Mouse (Mus musculus) liver, postnatal 0 days (tissue): ENCODE measurements around the gene Gm4846. TPM values are rescaled to one million over a fixed set of nuclear protein-coding genes. Genes with fewer than 3 reads are reported as not detected.
"Not testable (repeated sequence)": the region's sequence is repeated elsewhere in the genome, so short reads cannot be mapped to it uniquely, and the experiment has no call there.

Experiments
- ATAC-seq: fragments of 200-750 bp; cut with Nextera tagmentation; 2 replicates; pipeline ENCODE4 v1.8.0; 2017; ENCODE audit warnings: mild to moderate bottlenecking, moderate library complexity
- DNase-seq: peaks from one replicate; pipeline ENCODE4 v3.0.0-alpha.2; 2016
- H3K27ac ChIP-seq: fragments of 300-500 bp; sonication (generic); 2 replicates; pipeline ENCODE4 v1.5.1; 2014; ENCODE audit warnings: antibody characterized with exemption, moderate library complexity, mild to moderate bottlenecking, low read depth
- H3K27me3 ChIP-seq: fragments of 300-500 bp; sonication (generic); 2 replicates; pipeline ENCODE4 v1.6.1; 2014; ENCODE audit warnings: low read length, control low read depth, mixed read lengths; ENCODE audit not compliant: insufficient read depth
- H3K36me3 ChIP-seq: fragments of 300-500 bp; sonication (generic); replicated peaks from 2 replicates; pipeline ENCODE4 v1.6.1; 2014; ENCODE audit warnings: mild to moderate bottlenecking, control low read depth, low read length, moderate library complexity, mixed read lengths; ENCODE audit not compliant: insufficient read depth
- H3K4me1 ChIP-seq: fragments of 300-500 bp; sonication (generic); 2 replicates; pipeline ENCODE4 v1.6.1; 2014; ENCODE audit warnings: antibody characterized with exemption, mild to moderate bottlenecking, control low read depth; ENCODE audit not compliant: insufficient read depth
- H3K4me2 ChIP-seq: fragments of 300-500 bp; sonication (generic); 2 replicates; pipeline ENCODE4 v1.6.1; 2014; ENCODE audit warnings: low read depth, mild to moderate bottlenecking, low read length, moderate library complexity, mixed read lengths
- H3K4me3 ChIP-seq: fragments of 300-500 bp; sonication (generic); 2 replicates; pipeline ENCODE4 v1.5.1; 2014; ENCODE audit warnings: low read depth, low read length
- H3K9ac ChIP-seq: fragments of 300-500 bp; sonication (generic); replicated peaks from 2 replicates; pipeline ENCODE4 v1.6.1; 2014; ENCODE audit warnings: mild to moderate bottlenecking, moderate library complexity
- H3K9me3 ChIP-seq: fragments of 300-500 bp; sonication (generic); 2 replicates; pipeline ENCODE4 v1.6.1; 2016; ENCODE audit warnings: mild to moderate bottlenecking, control low read depth, low read length, mixed read lengths
- CTCF ChIP-seq: sonication (generic); IDR thresholded peaks from 2 replicates; pipeline ENCODE4 v1.5.1; 2016; ENCODE audit warnings: antibody characterized with exemption, low read depth
- EP300 ChIP-seq: IDR thresholded peaks from 2 replicates; pipeline ENCODE4 v1.6.1; 2016; ENCODE audit warnings: antibody characterized with exemption, low read depth, mild to moderate bottlenecking
- WGBS: fragments of 180-500 bp; shearing (Covaris S2); extraction: QIAGEN DNeasy Blood & Tissue Kit; methylation state at CpG from one replicate; pipeline ENCODE4 v1.1.7; 2014; ENCODE audit not compliant: insufficient replicate concordance; 5-methylcytosine and 5-hydroxymethylcytosine counted together
- polyA plus RNA-seq: library from polyadenylated mRNA; unstranded; fragments of >200 nt; fragmentation: Nextera tagmentation; extraction: Ambion mirVana; gene quantifications from 2 replicates; pipeline ENCODE4 v1.2.1, GENCODE M21; 2015

Gm4846 gene
- not detected in 2 replicates for polyA plus RNA-seq

GRCm38 (mm10) chr1:166497488-166497887 is at the start of gene Gm4846:
TSS of gene Gm4846 (minus strand) at chr1:166497588.
- not testable (repeated sequence) for H3K36me3 ChIP-seq, DNase-seq, H3K4me2 ChIP-seq, ATAC-seq, H3K27me3 ChIP-seq, H3K9ac ChIP-seq, H3K27ac ChIP-seq, H3K4me3 ChIP-seq, H3K9me3 ChIP-seq, H3K4me1 ChIP-seq
- WGBS = 33% methylated on average over 1 of the region's 1 CpGs

- not testable (repeated sequence) for H3K27me3 ChIP-seq, H3K4me2 ChIP-seq, H3K36me3 ChIP-seq, H3K9me3 ChIP-seq, DNase-seq, H3K27ac ChIP-seq, ATAC-seq, H3K4me3 ChIP-seq, H3K4me1 ChIP-seq, H3K9ac ChIP-seq
- WGBS = 53% methylated on average over 2 of the region's 2 CpGs
Observed at GRCm38 (mm10) chr1:166531521-166531920, 34.1 kb upstream of the Gm4846 start.

GRCm38 (mm10) chr1:166524709-166525108 is 27.3 kb upstream of the Gm4846 start:
- not testable (repeated sequence) for DNase-seq, H3K36me3 ChIP-seq, ATAC-seq, H3K4me2 ChIP-seq, H3K9ac ChIP-seq, H3K4me1 ChIP-seq, H3K27me3 ChIP-seq, H3K27ac ChIP-seq, H3K9me3 ChIP-seq, H3K4me3 ChIP-seq
- WGBS = 63% methylated on average over 2 of the region's 2 CpGs

GRCm38 (mm10) chr1:166519626-166520025 is 22.2 kb upstream of the Gm4846 start:
- H3K9ac ChIP-seq, H3K27me3 ChIP-seq, H3K27ac ChIP-seq, H3K4me1 ChIP-seq, DNase-seq, H3K4me2 ChIP-seq, H3K36me3 ChIP-seq, ATAC-seq, H3K9me3 ChIP-seq, H3K4me3 ChIP-seq: not testable (repeated sequence)
- WGBS = 88% methylated on average over 6 of the region's 6 CpGs

GRCm38 (mm10) chr1:166516556-166516955 is 19.2 kb upstream of the Gm4846 start:
- 55% methylated on average over 1 of the region's 1 CpGs for WGBS
- Histone ChIP-seq H3K9me3 (no peaks in the 10 kb centered on the region), H3K4me3 (no peak overlapping the region), H3K4me2 (no peak overlapping the region), H3K4me1 (no peaks in the 10 kb centered on the region), H3K27ac (no peak overlapping the region), H3K27me3 (no peaks in the 10 kb centered on the region), H3K36me3 (no peaks in the 10 kb centered on the region), H3K9ac (no peak overlapping the region)
- no peak for TF ChIP-seq EP300
- TF ChIP-seq CTCF = no peak
- no peak for ATAC-seq
- no peak for DNase-seq

- not testable (repeated sequence) for H3K4me2 ChIP-seq, DNase-seq, H3K27ac ChIP-seq, ATAC-seq, H3K4me3 ChIP-seq, H3K4me1 ChIP-seq, H3K36me3 ChIP-seq, H3K9ac ChIP-seq, H3K9me3 ChIP-seq, H3K27me3 ChIP-seq
- 68% methylated on average over 2 of the region's 2 CpGs for WGBS
Observed at GRCm38 (mm10) chr1:166504206-166504605, 6.8 kb upstream of the Gm4846 start.

- TF ChIP-seq EP300 (no peak), CTCF (no peak)
- Histone ChIP-seq H3K9me3 (no peaks in the 10 kb centered on the region), H3K4me3 (no peak overlapping the region), H3K36me3 (no peaks in the 10 kb centered on the region), H3K9ac (no peak overlapping the region), H3K27ac (no peak overlapping the region), H3K4me2 (no peak overlapping the region), H3K27me3 (no peaks in the 10 kb centered on the region), H3K4me1 (no peaks in the 10 kb centered on the region)
- WGBS = 60% methylated on average over 2 of the region's 2 CpGs
- ATAC-seq = no peak
- DNase-seq = no peak
Observed at GRCm38 (mm10) chr1:166479503-166479902, 17.9 kb downstream of the Gm4846 start.
